Mouse (Mus musculus): ENCODE measurements at regions not wholly inside any gene's neighbourhood (a gene's known extent, or its start where the extent isn't known, plus 50 kb on each side); places are given as distances from the start of the nearest gene placed in this dataset.

GRCm38 (mm10) chrX:121301915-121302314, 989.0 kb upstream of the H2afb3 start:
- intact Hi-C loops (cut with DNase I), result no loop called here

- intact Hi-C loops (cut with DNase I), result no loop called here
Measured at GRCm38 (mm10) chrX:121291239-121291638, 978.3 kb upstream of the H2afb3 start.

DNA sequence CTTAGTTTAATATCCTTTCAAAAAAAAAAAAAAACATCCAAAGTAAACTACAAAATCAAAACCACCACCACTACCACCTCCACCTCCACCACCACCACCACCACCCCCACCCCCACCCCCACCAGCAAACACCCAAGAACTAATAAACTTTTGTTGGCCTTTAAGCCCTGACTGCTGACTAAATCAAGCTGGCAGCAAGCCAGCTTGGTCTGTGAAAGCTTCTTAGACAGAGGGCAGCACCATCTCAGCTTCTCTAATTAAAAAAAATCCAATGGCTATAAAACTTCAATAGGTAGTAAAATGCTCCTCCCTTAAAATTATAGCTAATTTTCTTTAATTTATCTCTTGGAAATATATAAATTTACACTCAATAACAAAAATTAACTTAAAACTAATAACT, 957.2 kb upstream of the H2afb3 start:
- intact Hi-C loops (cut with DNase I), result no loop called here

DNA sequence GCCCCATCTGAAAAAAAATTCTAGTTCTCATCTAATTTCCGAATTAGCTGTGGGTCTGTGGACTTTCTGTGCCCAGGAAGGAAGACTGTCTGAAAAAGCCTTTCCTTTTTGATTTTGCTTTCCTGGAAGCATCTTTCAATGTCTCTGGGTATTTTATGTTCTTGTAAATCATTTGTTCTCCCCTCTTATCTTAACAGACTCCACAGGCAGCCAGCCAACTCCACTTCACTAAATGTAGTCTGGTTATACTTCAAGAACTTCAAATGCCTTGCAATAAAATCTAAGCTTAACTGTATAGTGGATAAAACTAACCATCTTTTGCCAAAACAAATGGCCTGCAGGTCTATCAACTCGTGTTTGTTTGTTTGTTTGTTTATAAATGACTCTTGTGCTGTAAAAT, 956.7 kb upstream of the H2afb3 start:
- intact Hi-C loops (cut with DNase I), result loop anchor here (1.0 kb wide), 1 partner anchor 16 kb away; no protein-coding TSS in a partner anchor

DNA sequence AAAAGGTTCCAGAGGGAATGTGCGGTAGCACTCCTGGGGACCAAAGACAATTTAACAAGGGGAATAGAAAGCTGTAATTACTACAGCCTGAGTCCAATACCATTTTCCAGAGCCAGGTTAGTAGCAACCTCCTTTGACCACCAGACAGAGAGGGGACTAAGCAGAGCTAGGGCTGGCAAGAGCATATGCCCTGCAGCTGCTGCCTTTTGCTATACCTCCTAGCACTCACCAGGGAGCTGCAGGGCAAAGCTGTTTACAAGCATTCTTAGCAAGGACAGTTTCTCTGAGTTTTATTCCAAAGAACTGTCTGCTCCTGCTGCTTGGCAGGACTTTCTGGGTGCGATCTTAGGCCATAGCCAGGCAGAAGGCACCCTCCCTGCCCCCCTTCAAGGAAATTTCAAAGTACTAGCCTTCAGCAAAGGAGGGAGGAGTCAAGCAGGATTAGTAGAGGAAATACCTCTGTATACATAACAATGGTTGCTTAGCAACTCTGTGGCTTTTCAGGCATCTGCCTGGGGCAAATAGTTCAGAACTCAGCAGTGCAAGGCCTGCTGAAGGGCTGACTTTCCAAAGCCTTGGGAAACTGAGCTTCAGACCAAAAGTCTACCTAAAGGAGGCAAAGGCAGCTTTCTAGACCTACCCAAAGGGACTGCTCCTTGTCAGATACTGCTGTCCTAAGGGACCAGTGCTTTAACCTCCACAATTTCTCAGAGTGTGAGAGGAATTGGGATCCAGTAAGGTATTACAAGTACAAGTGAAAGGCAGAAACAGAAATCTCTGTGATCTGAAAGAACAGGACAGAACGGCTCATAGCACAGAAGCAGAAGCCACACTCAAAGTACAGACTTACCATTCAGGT, 919.5 kb upstream of the H2afb3 start:
- intact Hi-C loops (cut with DNase I), result no loop called here

Measured in adrenal gland (tissue).